Mouse (Mus musculus): Measurements from ENCODE around the gene Gatm.

Gatm gene

DNA sequence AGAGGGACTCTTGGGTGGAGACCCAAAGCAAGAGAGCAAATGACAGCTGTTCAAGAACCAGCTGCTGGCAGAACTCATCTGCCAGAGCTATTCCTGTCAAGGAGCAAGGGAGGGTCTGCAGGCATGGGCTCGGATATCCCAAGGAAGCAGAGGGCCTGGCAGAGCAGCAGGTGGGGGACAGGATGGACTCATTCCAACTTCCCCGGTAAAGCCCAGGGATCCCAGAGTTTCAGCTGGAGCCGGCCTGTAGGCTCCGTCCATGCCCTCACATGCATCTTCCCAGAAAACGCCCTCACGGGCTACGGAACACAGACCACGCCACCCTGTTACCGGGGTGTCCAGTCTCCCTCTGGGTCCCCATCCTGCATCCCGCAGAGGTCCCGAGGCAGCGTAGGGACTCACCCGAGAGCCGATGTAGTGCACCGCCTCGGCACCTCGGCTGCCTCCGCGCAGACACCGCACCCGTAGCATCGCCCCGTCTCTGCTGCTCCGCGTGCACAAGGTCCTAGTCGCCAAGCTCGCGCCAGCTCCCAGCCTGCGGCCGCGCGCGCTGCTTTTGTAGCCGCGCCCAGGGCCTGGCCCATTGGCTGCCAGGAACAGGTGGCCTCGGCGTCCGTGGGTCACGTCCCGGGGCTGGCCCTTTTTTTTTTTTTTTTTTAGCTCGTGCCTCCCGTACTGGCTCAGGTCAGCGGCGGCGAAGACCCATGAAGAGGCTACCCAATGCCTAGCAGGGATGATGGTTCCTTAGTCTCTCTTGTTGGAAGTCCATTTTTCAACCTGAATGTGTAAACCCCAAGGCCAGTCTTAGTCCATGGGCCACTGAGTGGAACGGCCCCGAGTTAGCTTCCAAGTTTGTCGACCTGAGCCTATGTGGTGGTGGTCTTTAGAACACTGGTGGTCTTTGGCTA, at the start of gene Gatm:
Gene Gatm, minus strand, starts transcription at position 558 of the 908 bp plus-strand sequence.
- DNase-seq = peak; percentile 86

DNA sequence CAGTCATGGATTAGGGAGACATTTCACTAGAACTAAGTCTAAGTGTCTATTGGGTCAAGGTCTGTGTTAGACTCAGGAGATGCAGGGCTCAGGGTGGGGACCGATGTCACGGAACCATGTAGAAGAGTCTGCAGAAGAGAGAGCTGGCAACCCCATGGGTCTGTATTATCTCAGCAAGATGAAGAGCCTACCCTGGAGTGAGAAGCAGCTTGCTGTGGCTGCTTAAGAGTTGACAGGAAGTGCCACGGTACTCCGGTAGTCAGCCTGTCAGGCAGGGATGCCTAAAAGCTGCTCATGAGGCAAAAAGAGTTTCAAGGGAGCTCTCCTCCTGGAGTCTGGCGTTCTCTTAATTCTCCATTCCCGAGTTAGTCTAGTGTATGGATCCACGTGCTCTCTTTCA, 48.7 kb upstream of the Gatm start:
- no peak for DNase-seq

DNA sequence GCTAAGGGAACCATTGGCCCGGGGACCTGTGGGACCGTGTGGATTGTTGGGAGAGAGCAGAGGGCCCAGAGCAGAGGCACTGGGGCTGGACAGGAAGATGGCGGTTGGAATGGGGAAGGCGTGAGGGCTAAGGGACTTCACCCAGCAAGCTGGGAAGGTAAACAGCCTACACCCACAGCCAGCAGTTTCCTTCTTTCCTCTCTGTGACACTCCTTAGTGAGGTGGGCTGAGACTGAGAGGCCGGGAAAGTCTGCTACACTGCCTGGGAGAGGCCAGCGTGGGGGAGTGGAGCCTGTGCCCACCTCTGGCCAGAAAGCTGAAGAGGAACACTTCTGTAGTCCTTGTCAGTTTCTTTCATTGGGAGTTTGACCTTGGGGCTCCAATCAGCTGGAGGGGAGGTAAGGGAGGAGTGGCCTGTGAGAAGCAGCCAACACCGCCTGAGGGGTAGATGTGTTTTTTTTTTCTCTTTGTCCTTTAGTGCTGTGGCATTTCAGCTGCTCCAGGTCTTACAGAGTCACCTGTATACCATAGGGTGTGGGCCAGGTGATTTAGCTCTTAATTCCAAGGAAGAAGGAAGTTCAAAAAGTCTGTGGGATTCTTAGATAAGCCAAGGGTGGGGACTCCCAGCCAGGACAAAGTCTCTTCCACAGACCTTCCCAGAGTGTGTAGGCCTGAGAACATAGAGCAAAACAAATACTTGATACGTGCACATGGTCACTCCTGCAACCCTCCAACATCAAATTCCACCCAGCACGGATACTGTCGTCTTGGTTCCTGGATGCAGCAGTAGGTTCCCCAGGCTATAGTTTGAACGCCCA, 46.8 kb upstream of the Gatm start:
- DNase-seq = no peak

DNA sequence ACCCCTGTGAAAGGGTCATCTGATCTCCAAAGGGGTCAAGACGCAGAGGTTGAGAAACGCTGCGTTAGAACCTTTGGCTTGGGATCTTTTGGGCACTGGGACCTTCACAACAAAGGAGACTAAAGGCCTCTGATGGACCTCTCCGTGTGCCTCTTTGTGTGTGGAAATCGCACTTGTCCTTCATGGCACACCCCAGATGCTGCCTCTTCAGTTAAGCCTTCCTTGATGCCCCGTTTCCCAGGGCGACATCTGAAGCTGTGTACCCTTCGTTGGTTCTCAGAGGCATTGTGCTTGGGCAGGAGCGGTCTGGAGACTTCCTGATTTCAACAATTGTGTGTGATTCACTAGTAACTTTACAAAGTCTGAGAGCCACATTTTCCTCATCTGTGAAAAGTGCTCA, 45.7 kb upstream of the Gatm start:
- DNase-seq = no peak

DNA sequence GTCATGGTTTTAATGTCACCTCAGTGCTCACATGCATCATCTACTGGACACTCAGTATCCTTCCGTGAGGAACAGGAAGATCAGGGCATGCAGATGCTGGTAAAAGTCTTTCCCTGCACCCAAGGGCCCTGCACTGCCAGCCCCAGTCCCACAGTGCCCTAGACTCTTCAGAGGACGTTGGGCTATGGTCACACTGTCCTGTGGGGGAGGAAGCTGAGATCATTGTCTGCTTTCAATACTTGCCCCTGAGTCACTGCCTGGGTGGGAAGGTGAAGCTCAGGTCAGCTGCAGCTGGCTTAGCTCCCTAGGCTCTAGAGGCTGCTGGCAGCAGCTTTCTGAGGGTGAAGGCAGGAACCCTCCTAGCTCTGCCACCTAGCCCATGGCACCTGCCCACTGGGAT, 44.9 kb upstream of the Gatm start:
- DNase-seq = no peak

DNA sequence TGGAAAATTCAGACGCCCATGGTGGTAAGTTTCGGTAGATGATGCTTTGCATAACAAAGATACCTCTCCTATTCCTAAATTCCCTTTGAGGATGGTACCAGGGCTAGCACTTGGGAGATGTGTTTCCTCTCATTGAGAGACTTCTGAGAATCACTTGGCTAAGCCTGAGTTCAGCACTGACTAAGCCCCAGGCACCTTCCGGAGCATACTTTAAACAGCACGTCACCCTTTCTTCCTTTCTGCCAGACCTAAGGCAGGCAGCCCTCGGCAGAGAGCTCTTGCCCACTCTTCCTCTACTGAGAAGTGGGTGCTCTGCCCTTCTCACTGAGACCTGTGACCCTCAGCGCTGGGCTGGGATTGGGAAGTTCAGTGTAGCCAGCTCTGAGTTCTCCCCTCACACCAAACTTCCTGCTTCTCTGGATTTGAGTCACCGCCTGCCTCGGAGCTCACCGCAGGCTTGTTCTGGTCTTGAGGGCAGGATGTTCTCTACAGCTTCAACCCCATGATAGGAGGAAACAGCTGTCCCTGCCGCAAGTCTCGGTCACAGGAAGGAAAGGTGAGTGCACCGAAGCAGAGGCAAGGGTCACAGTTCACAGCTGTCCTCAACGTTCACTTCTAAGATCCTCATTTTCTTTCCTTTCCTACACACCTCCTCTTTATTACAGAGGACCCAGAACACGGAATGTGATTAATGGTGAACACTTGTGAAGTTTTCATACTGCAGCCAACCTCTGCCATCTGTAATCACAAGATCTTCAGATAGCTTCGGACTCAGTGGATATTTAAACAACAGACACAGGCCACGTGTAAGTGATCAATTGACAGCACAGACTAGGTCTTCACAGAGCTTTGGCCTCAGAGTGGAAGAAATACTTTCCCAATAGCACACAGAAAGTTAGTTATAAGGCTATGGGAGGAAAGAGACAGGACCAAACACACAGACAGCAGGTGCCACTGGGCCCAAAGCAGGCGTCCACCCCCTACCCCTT, 41.3 kb upstream of the Gatm start:
- no peak for DNase-seq

DNA sequence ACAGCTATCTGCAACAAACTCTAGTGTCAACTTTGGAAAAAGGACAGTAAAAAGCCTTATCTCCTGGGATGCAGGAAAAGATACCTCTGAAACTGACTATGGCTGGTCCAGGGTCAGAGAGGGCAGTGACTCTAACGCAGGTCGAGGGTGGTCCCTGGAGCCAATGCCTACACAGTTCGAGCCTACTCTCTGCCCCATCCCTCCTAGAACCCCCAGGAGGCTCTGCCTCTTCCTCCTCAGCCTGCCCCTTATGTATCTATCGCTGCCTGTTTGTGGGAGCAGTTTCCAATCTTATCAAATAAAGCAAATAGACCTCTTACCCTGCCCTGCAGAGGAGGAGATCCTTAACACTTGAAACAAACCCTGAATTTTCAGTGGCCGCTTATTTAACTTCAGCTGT, 27.6 kb upstream of the Gatm start:
- DNase-seq = no peak

DNA sequence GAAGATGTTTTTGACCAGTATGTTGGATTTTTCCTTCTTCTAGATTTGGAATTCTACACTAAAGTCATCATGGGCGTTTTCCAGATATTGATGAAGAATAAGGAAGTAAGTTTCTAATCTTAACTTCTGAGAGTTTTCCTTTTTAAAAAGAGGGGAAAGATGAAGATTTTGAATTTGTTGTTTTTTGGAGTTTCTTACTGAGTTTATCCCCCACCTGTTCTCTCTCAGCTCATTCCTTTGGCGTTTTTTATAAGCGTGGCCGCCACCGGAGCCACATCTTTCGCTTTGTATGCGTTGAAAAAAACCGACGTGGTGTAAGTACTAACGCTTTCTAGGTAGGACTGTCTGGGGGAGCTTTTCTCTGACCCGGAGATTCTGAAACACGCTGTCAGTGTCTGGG, 26.9 kb upstream of the Gatm start:
- DNase-seq = no peak

DNA sequence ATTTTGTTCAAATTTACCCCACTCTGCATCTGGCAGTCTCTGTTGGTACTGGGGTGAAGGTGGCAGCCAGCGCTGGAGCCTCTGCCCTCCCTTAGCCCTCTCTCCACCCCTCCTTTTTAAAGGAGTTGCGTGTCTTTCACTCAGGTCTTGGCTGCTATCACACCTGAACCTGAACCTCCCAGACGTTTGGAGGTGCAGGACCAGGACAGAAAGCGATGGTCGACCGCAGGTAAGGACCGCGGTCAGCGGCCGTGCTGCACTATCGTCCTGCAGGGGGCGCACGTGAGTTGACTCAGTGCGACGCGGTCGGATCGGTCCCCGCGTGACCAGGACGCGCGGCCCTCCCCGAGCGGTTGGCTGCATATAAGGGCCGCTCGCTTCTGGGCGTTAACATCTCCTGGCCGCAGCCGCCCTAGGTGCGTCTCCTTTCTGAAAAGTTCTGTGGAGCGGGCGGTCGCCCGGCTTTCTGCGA, 26.5 kb upstream of the Gatm start:
- DNase-seq = peak; percentile 45

DNA sequence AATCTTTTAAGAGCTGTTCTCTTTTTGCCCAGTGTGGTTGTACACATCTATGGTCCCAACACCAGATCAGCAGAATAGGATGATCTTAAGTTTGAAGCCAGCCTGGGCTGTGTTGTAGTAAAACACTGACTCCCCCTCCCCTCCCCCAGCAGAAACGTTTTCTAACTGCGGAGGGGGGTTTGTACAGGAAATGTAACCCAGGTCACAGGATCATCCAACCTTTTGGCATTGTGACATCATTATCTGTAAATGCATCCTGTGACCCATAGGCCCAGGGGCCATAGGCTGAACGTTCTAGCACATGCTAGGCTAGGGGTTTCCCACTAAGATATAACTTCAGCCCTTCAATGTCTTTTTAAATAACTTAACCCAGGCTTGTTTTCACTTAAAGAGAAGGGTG, 25.6 kb upstream of the Gatm start, which contains the start of gene AA467197:
Gene AA467197, plus strand, starts transcription at position 301 of the 400 bp plus-strand sequence.
- no peak for DNase-seq

DNA sequence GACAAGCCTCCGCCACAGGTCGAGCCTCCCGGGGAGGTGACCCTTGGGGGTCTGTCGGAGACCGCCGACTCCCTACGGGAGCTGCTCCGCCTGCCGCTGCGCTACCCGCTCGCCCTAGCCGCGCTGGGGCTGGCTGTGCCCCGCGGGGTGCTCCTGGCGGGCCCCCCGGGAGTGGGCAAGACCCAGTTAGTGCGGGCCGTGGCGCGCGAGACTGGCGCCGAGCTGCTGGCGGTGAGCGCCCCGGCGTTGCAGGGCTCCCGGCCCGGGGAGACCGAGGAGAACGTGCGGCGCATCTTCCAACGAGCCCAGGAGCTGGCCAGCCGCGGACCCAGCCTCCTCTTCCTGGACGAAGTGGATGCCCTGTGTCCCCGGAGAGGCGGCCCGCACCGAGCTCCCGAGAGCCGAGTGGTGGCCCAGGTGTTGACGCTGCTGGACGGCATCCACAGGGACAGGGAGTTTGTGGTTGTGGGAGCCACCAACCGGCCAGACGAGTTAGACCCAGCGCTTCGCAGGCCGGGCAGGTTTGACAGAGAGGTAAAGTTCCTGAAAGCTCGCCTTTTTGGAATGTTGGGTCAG, 20.2 kb upstream of the Gatm start:
- peak; percentile 21 for DNase-seq

DNA sequence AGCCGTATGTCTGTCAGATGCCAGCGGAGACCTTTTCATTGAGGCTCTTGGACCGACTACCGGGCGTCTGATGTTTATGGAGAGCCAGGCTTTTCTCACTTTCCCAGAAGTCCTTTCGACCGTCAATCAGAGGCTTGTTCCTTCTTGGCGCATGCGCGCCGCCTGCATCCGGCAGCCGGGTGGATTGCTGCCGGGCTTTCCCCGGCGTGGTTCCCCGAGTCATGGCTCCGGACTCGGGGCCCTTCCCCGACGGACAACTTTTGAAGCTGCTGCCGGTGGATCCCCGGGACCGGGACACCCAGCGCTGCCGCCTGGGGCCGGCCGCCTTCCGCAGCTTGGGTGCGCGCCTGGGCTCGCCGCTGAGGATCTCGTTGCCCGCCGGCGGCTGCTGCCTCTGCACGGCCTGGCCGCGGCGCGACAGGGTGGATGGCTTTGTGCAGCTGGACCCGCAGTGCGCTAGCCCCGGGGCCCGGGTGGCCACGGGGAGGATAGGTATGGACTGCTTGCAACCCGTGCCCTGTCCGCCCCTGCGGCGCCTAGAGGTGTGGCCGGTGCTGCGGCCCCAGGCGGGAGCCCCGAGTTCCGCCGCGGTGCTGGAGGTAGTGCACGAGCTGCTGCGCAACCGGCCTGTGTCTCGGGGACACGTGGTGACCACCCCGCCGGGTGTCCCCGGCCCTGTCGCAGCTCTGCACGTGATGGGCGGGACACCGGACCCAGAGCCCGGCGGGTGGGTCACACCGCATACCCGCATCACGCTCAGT, 19.5 kb upstream of the Gatm start:
- peak; percentile 93 for DNase-seq

DNA sequence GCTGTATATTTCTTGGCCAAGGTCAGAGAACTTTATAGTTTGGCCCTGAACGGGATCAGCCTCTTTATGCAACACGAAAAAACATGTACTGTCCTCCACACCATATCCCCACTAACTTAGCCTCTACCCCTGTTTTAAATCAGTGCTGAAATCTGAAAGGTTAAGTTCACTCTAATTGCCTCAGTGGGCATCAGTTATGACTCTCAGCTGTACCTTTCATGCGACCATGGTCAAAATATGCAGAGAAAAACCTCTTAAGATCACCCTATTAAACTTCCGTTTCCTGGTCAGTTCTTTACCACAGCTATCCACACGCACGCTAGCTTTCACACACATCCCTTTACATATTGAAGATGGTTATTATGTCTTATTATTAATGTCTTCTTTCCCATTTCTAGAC, 18.8 kb upstream of the Gatm start:
- no peak for DNase-seq

DNA sequence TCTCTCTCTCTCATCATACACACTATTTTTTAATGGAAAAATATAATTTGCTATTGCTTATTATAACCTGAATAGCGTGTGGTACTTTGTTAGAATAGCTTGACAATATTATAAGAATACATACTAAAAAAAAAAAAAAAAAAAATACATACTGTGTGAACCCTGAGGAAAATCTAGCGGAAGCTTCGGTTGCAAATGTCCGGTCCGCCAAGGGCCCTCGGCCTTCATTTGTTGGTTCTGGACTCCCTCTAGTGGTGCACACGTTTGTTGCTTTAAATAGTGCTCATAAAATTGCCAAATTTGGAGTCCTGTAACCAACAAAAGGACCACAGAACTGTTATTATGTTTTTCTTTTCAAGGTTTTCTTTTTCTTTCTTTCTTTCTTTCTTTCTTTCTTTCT, 17.9 kb upstream of the Gatm start:
- DNase-seq = peak; percentile 85

DNA sequence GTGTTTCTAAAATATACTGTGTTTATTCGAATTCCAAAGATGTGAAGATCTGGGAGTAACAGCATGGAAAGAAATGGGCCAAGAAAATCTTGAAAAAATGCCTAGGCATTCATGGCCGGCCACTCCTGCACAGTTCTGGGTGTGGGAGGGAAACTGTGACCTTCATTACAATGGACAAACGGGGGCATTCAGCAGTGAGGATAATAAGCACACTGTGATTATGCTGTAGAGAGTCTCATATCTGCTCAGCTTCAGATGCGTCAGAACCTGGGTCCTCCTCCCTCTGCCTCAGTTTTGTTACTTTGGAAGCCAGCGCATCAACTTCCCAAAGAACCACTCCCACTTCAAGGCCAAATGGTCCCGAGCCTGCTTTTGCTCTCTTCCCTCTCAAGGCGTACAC, 14.8 kb upstream of the Gatm start:
- DNase-seq = no peak

DNA sequence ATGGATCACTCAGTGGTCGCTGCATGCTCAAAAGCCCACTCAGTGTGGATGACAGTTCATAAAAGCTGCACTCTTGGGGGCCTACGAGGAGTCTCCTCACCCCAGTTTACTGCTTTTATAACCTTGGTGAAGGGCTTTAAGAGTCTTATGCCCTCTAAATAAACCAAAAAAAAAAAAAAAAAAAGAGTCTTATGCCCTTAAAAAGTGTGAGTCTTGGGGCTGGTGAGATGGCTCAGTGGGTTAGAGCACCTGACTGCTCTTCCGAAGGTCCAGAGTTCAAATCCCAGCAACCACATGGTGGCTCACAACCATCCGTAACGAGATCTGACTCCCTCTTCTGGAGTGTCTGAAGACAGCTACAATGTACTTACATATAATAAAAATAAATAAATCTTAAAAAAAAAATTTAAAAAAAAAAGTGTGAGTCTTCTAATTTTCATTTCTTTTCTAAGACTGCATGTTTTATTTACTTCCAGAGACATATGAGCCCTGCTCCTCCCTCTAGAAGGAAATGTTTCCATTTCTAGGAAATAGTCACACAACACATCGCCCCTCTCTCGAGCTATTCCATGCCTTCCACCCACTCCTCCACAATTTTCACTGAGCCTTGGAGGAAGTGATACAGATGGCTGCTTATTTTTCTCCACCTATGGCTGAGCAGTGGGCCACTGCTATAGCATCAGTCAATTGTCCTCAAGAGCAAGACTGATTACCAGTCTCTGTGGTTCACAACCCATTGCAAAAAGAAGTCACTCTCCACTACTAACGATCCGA, 10.4 kb upstream of the Gatm start:
- DNase-seq = no peak

DNA sequence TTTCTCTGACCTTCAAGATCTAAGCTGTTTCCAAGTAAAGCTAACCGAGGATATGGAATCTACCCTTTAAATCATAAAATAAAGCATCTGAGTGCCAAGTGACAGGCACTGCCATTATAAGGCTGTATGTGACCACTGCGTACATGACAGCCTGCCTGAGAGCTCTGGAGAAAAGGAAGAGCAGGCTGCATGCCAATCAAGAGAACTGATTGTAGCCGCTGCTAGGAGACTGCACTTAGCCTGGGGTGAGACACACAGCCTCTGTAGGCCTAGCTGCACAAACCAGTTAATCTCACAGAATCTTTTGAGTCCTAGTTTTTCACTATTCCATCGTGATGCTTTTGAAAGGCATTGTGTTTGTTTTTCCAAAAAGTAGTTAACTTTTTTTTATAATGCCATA, 7.6 kb upstream of the Gatm start:
- DNase-seq = no peak

DNA sequence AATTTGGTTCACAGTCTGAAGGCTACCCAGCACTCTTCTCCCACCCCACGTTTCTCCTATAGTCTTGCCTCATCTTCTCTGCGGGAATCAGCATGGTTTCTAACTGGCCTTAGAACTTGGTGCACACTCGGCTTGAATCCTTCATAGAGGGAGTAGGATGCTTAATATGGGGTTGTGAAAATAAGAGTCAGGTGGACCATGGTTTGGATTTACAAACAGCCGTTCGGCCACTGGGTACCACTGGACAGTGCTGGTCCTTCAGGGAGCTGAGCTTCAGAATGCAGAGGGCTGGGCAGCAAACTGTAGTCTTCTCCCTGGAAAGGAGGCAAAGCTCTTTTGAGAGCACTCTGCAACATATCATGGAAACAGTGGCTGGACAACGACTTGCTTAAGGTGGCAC, 6.7 kb upstream of the Gatm start:
- DNase-seq = no peak

DNA sequence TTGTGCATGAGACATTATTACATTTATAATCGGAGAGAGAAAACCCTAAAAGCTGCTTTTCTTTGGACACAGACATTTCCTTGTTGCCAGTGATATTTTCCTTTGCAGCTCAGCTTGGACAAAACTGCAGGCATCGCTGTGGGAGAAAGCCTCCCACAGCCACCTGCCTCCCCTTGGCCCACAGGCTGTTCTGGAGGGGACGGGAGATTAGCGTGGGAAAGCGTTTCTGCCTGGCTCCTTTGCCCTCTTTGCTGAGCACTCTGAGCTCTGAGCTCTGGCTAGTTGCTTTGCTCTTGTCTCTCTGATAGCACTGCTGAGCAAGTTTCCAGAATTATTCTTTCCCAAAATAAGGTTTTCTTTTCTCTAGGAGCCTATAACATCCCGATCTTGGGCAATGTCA, 5.1 kb upstream of the Gatm start:
- DNase-seq = peak; percentile 47

DNA sequence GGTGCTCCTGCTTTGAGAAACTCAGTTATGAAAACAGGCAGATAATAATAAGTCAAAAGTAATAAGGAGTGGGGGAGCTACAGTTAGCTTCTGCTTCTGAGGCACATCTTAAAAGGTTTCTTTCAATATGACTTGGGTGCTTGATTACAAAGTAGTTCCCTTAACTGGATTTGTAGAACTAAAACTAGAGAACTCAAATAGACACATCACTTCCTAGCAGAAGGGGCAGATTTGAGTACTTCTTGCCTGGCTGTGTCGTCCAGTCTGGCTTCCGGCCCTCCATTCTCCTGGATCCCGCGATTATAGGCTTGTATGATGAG, 511 bp upstream of the Gatm start:
- DNase-seq = no peak

DNA sequence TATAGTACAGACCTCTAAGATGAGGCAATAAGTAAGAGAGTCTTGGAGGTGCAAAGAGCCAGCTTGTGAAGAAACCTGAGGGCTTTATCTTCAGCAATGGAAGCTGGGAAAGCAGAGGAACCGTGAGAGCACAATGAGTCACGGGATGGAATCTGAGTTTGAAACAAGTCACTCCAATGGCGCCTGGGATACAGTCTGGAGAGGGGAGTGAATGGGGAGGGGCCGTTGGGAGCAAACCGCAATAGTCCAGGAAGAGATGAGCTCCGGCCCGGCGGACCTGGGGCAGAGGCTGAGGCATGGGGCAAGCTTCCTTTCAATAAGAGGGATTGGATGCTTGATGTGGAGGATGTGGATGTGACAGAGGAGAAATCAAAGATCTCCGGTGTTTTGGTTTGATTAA, 2.3 kb downstream of the Gatm start:
- DNase-seq = no peak
